Mouse (Mus musculus) spleen, adult 2 months (tissue): Measurements from ENCODE around the gene Oprm1.

Source experiments
- CTCF ChIP-seq: fragments of 200-500 bp; IDR thresholded peaks from 2 replicates; pipeline ENCODE4 v1.5.1; 2011; ENCODE audit warnings: mild to moderate bottlenecking, inconsistent platforms; ENCODE audit not compliant: insufficient read depth, insufficient read length, insufficient replicate concordance; ENCODE audit errors: extremely low read depth
- POLR2A ChIP-seq: fragments of 200-500 bp; IDR thresholded peaks from 2 replicates; pipeline ENCODE4 v1.6.1; 2011; ENCODE audit warnings: low read depth, low read length, inconsistent platforms

DNA sequence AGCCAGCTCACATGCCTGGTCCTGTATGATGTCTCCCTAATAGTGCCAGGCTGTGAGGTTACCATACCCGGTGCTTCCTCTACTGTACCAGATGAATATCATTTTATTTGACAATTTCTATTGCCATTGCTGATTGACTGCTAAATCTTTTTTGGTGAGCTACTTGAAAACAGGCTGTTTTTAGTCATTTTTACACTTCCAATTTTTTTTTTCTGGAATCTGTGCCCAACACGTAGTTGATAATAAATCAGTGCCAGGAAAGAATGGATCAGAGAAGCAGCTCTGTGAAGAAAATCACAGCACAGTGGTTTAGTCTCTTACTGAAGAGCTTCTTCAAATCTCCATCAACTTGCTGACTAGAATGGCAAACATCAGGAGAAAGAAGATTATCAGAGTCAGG, 168.4 kb downstream of the Oprm1 start:
- TF ChIP-seq CTCF (no peak), POLR2A (no peak)
